Mouse (Mus musculus): Measurements from ENCODE around the gene Glra2.
"Not testable (repeated sequence)": the region's sequence is repeated elsewhere in the genome, so short reads cannot be mapped to it uniquely, and the experiment has no call there.

Glra2 gene

DNA sequence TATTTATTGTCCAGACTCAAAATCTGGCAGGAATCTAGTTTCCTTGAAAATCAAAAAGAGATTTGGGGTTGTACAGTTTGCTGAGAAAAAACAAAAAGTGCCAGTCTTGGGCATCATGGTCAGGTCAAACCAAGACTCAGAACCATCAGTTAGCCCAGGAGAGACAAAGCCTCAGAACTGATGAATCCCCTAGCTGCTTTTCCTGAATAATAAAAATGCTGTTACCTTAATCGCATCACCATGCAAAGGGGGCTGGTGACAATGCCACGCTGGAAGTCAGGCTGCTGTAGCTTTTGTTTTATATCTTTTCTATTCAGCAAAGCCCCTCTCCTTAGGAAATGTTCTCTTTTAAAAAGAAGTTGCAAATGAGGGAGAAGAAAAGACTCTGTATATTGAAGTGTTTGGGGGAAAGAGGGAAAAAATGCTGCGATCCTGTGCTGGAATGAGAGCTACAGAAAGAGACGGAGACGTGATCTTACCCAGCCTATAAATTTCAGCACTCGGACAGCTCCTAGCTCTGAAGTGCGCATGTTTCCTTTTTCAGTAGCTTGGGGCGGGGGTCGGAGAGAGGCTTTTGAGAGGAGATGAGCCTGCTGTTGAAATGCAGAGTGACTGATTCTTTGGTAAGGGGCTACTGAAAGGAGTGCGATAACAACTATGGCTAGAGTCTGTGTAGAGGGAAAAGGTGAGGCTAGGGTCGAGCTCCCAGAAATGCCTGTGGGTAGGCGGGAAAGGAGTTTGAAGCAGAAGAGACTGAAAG, at the start of gene Glra2:
TSS of gene Glra2 (minus strand) at position 455 of the 760 bp plus-strand sequence.
- peak; percentile 5 for DNase-seq

DNA sequence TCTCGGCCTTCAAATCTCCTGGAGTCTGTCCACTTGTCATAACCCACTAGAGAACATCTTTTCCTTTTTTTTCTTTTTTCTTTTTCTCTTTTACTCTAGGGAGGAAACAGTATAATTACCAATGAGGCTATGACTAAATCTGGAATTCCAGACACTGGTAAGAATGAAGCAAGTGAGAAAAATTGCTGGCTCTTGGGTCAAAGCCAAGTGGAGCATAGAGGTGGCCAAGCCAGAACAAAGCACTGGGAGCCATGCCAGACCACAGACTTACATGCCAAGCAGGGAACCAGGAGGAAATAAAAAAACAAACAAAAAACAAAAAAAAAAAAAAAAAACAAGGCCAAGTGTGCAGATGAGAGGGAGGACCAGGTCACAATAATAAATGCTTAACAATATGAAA, 35.6 kb upstream of the Glra2 start:
- DNase-seq: no peak

DNA sequence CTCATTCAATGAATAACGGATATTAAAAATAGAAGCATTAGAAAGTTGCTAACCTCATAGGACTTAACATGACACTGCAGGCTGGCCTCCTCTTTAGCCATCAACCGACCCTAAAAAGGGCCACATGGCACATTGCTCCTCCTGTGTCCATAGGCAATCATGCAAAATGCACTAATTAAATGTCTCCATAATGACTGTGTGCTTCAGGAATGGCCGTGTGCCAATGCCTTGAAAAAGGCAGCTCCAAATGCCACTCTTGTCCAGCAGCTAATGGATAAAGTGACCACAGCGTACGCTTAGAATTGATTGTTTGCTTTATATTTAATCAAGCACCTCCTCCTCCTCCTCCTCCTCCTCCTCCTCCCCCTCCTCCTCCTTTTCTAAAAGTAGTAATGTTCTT, 17.4 kb upstream of the Glra2 start:
- no peak for DNase-seq

DNA sequence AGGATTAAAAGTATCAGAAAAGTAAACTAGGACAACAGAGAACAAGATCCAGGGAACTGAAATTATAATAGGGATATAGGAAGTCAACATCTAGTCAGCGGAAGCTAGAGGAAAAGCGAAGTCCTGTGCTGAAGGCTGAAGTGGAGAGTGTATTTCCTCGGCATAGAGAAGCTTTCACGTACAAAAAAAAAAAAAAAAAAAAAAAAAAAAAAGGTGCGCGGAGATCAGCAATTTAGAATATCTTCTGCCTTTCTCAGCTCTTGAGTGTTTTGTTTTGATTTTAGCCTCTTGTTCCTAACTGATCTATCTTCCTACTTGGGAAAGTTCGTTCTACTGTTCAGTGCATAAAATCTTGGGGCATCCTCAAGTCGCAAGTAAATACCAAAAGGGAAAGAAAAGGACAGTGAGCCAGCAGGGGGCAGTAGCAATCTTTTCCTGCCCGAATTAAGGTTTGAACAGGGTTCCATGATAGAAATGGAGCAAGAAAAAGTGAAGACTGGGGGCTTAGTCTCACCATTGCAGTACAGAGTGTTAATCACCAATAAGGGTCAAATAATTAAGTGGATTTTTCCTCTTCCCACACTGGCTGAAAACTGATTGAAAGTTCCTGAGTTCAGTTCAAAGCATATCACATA, 623 bp upstream of the Glra2 start:
- no peak for DNase-seq

DNA sequence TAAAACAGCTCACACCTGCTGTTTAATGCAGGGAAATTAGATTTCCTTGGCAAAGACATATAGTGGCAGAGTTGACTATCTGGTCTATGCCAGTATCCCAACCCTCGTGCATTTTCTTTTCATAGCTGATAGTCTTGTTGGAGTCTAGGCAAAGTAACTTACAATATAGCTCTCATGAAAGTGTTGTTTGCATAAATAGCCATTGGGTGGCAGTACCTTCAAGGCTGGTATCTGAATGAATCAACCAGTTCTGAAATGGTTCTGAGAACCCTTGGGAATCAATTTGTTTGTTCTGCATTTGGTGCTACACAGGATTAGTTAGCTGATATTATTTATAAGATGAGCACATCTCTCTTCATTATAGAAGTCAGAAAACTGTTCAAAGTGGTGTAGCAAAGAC, 133.6 kb downstream of the Glra2 start:
- DNase-seq: no peak

DNA sequence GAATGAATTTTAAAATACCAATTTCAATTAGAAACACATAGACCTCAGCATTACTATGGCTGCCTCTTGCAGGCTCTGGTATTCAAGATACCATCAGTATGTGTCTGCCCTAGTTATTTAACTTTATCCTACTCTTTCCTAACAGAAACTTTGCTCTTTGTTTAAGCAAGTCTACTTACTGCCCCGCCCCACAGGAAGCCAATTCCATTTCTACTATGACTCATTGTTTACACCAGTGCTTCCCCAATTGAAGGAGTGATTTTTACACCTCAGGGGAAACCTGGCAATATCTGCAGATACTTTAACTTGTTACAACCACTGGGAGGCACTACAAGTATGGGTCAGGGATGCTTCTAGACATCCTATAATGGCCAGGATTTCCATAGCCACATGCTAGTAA, 136.0 kb downstream of the Glra2 start:
- no peak for DNase-seq

DNA sequence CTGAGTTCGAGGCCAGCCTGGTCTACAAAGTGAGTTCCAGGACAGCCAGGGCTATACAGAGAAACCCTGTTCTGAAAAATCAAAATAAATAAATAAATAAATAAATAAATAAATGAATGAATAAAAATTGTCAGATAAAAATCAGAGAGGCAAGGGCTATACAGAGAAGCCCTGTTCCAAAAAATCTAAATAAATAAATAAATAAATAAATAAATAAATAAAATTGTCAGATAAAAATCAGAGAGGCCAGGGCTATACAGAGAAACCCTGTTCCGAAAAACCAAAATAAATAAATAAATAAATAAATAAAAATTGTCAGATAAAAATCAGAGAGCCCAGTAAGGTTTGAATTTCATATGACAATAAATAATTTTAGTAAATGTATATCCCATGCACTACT, 144.2 kb downstream of the Glra2 start:
- not testable (repeated sequence) for DNase-seq

DNA sequence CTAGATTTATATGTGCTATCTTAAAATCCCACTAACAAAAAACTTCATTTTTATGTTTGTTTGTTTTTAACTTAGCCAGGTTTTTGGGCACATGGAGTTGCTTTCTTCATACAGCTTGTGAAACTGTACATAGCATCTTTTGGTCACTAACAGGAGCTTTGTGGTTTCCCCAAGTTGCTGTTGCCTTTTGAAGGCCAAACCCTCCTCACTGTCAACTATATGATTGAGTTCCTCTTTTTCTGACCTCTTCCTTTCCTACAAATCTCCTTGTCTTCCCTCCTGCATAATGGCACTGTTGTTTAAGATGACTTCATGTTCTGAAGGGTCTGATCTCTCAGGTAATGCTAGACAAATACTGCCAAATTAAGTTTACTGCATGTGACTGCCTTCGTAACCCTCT, 170.6 kb downstream of the Glra2 start:
- DNase-seq: no peak

DNA sequence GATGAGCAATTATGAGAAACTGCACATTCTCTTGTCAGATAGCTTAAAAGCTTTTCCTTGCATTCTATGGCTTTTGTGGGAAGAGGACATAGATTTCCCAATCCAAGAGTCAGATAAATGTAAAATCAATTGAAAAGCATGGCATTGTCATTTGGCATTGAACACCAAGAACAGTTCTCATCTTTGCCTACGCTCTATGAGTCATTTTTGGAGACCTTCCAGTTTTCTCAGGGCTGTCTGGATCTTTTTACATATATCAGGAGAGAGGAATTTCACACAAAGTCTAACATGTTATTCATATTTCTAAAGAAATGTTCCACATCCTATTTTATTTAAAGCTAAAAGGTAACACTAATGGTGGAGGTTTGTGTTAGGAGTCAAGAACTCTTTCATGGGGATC, 223.0 kb downstream of the Glra2 start:
- no peak for DNase-seq
